Mouse (Mus musculus) forebrain, embryonic 13.5 days (tissue): ENCODE measurements around the gene Pknox1. TPM values are rescaled to one million over a fixed set of nuclear protein-coding genes. Genes with fewer than 3 reads are reported as not detected.
A peak's percentile ranks its signal among the peaks of the same experiment; 100 is the strongest.
"Not testable (repeated sequence)": the region's sequence is repeated elsewhere in the genome, so short reads cannot be mapped to it uniquely, and the experiment has no call there.

ENCODE experiments used
- ATAC-seq: fragments of 200-750 bp; cut with Nextera tagmentation; 2 replicates; pipeline ENCODE4 v1.8.0; 2017
- H3K27ac ChIP-seq: fragments of 300-500 bp; sonication (generic); 2 replicates; pipeline ENCODE4 v1.5.1; 2015; ENCODE audit warnings: inconsistent platforms, mild to moderate bottlenecking, moderate library complexity
- H3K27me3 ChIP-seq: fragments of 300-500 bp; sonication (generic); 2 replicates; pipeline ENCODE4 v1.6.1; 2015; ENCODE audit warnings: mild to moderate bottlenecking, inconsistent platforms
- H3K36me3 ChIP-seq: fragments of 300-500 bp; sonication (generic); 2 replicates; pipeline ENCODE4 v1.6.1; 2015; ENCODE audit warnings: mild to moderate bottlenecking, inconsistent platforms; ENCODE audit not compliant: poor library complexity, severe bottlenecking
- H3K4me1 ChIP-seq: fragments of 300-500 bp; sonication (generic); 2 replicates; pipeline ENCODE4 v1.6.1; 2015; ENCODE audit warnings: inconsistent platforms
- H3K4me2 ChIP-seq: fragments of 300-500 bp; sonication (generic); 2 replicates; pipeline ENCODE4 v1.6.1; 2015; ENCODE audit warnings: inconsistent platforms, mild to moderate bottlenecking, moderate library complexity
- H3K4me3 ChIP-seq: fragments of 300-500 bp; sonication (generic); 2 replicates; pipeline ENCODE4 v1.5.1; 2015; ENCODE audit warnings: mild to moderate bottlenecking, inconsistent platforms
- H3K9ac ChIP-seq: fragments of 300-500 bp; sonication (generic); 2 replicates; pipeline ENCODE4 v1.6.1; 2015; ENCODE audit warnings: mild to moderate bottlenecking, inconsistent platforms
- H3K9me3 ChIP-seq: fragments of 300-500 bp; sonication (generic); replicated peaks from 2 replicates; pipeline ENCODE4 v1.6.1; 2016; ENCODE audit warnings: inconsistent platforms
- WGBS: fragments of 180-500 bp; shearing (Covaris S2); methylation state at CpG from one replicate; pipeline ENCODE4 v1.1.7; 2015; 5-methylcytosine and 5-hydroxymethylcytosine counted together
- polyA plus RNA-seq: library from polyadenylated mRNA; unstranded; fragments of >200 nt; fragmentation: Nextera tagmentation; extraction: Ambion mirVana; gene quantifications from 2 replicates; pipeline ENCODE4 v1.2.1, GENCODE M21; 2015

Gene Pknox1
- polyA plus RNA-seq, 1 experiment from 2014 or later, result 29.6 TPM

- peak overlapping the region; percentile 88 for H3K27ac ChIP-seq
- H3K27me3 ChIP-seq, result no peaks in the 10 kb centered on the region
- no peaks in the 10 kb centered on the region for H3K9me3 ChIP-seq
- H3K4me3 ChIP-seq, result no peak overlapping the region
- H3K4me1 ChIP-seq, result peaks cover 37% of the 10 kb centered on the region
- peaks cover 11% of the 10 kb centered on the region; the same call in 1 of the 2 replicates for H3K36me3 ChIP-seq
- peak overlapping the region; percentile 17; the same call in 1 of the 2 replicates for H3K9ac ChIP-seq
- WGBS, result 31% methylated on average over 3 of the region's 3 CpGs
- H3K4me2 ChIP-seq, result peak overlapping the region; percentile 10; the same call in 1 of the 2 replicates
- peak; percentile 90 for ATAC-seq
These were observed 15.8 kb downstream of the Pknox1 start for GRCm38 (mm10) chr17:31580344-31580743.

- no peak overlapping the region for H3K4me2 ChIP-seq
- ATAC-seq, result no peak
- H3K4me3 ChIP-seq, result no peak overlapping the region
- no peak overlapping the region for H3K27ac ChIP-seq
- H3K9me3 ChIP-seq, result no peaks in the 10 kb centered on the region
- H3K27me3 ChIP-seq, result no peaks in the 10 kb centered on the region
- H3K36me3 ChIP-seq, result peaks cover 12% of the 10 kb centered on the region; the same call in 1 of the 2 replicates
- H3K9ac ChIP-seq, result no peak overlapping the region
- WGBS, result 72% methylated on average over 3 of the region's 3 CpGs
- peaks cover 37% of the 10 kb centered on the region for H3K4me1 ChIP-seq
These were observed 18.7 kb downstream of the Pknox1 start for GRCm38 (mm10) chr17:31583185-31583584.

- Histone ChIP-seq H3K4me3 (no peak overlapping the region), H3K9me3 (no peaks in the 10 kb centered on the region), H3K36me3 (peaks cover 18% of the 10 kb centered on the region), H3K9ac (no peak overlapping the region), H3K27me3 (no peaks in the 10 kb centered on the region), H3K27ac (no peak overlapping the region), H3K4me1 (peaks cover 37% of the 10 kb centered on the region), H3K4me2 (no peak overlapping the region)
- no peak for ATAC-seq
- WGBS, result 84% methylated on average over 6 of the region's 6 CpGs
These were observed 19.2 kb downstream of the Pknox1 start for GRCm38 (mm10) chr17:31583781-31584180.

- 81% methylated on average over 7 of the region's 7 CpGs for WGBS
- Histone ChIP-seq H3K4me2 (no peak overlapping the region), H3K27me3 (no peaks in the 10 kb centered on the region), H3K4me3 (no peak overlapping the region), H3K9ac (no peak overlapping the region), H3K27ac (no peak overlapping the region), H3K4me1 (peaks cover 8% of the 10 kb centered on the region), H3K36me3 (peaks cover 59% of the 10 kb centered on the region), H3K9me3 (no peaks in the 10 kb centered on the region)
- no peak for ATAC-seq
These were observed 23.6 kb downstream of the Pknox1 start for GRCm38 (mm10) chr17:31588115-31588514.

- 94% methylated on average over 4 of the region's 4 CpGs for WGBS
- Histone ChIP-seq H3K36me3 (peaks cover 62% of the 10 kb centered on the region), H3K27me3 (no peaks in the 10 kb centered on the region), H3K4me1 (peaks cover 2% of the 10 kb centered on the region), H3K9ac (no peak overlapping the region), H3K4me3 (no peak overlapping the region), H3K4me2 (no peak overlapping the region), H3K9me3 (no peaks in the 10 kb centered on the region), H3K27ac (no peak overlapping the region)
- ATAC-seq, result no peak
These were observed 24.2 kb downstream of the Pknox1 start for GRCm38 (mm10) chr17:31588726-31589125.

GRCm38 (mm10) chr17:31590846-31591245 is 26.3 kb downstream of the Pknox1 start:
- Histone ChIP-seq H3K36me3 (peaks cover 61% of the 10 kb centered on the region), H3K4me3 (no peak overlapping the region), H3K4me1 (no peaks in the 10 kb centered on the region), H3K27ac (no peak overlapping the region), H3K4me2 (no peak overlapping the region), H3K9ac (no peak overlapping the region), H3K27me3 (no peaks in the 10 kb centered on the region), H3K9me3 (no peaks in the 10 kb centered on the region)
- 86% methylated on average over 11 of the region's 11 CpGs for WGBS
- ATAC-seq, result no peak

GRCm38 (mm10) chr17:31594590-31594989 is 30.1 kb downstream of the Pknox1 start:
- peak overlapping the region; percentile 41 for H3K27ac ChIP-seq
- H3K4me1 ChIP-seq, result no peaks in the 10 kb centered on the region
- H3K9ac ChIP-seq, result no peak overlapping the region
- no peaks in the 10 kb centered on the region for H3K27me3 ChIP-seq
- 80% methylated on average over 7 of the region's 7 CpGs for WGBS
- no peak overlapping the region for H3K4me2 ChIP-seq
- no peak for ATAC-seq
- H3K4me3 ChIP-seq, result no peak overlapping the region
- no peaks in the 10 kb centered on the region for H3K9me3 ChIP-seq
- H3K36me3 ChIP-seq, result peaks cover 64% of the 10 kb centered on the region

GRCm38 (mm10) chr17:31595077-31595476 is 30.5 kb downstream of the Pknox1 start:
- Histone ChIP-seq H3K36me3 (peaks cover 64% of the 10 kb centered on the region), H3K4me1 (no peaks in the 10 kb centered on the region), H3K9ac (no peak overlapping the region), H3K4me2 (no peak overlapping the region), H3K27me3 (no peaks in the 10 kb centered on the region), H3K9me3 (no peaks in the 10 kb centered on the region), H3K27ac (peak overlapping the region; percentile 41; the same call in 1 of the 2 replicates), H3K4me3 (no peak overlapping the region)
- WGBS, result 75% methylated on average over 5 of the region's 5 CpGs
- ATAC-seq, result no peak

GRCm38 (mm10) chr17:31597957-31598356 is 33.4 kb downstream of the Pknox1 start:
- Histone ChIP-seq H3K36me3 (peaks cover 57% of the 10 kb centered on the region), H3K4me3 (no peak overlapping the region), H3K9ac (no peak overlapping the region)

GRCm38 (mm10) chr17:31598593-31598992 is 34.1 kb downstream of the Pknox1 start:
- no peak overlapping the region for H3K9ac ChIP-seq
- no peak overlapping the region for H3K4me2 ChIP-seq
- no peaks in the 10 kb centered on the region for H3K4me1 ChIP-seq
- H3K9me3 ChIP-seq, result no peaks in the 10 kb centered on the region
- H3K36me3 ChIP-seq, result peaks cover 58% of the 10 kb centered on the region
- no peak overlapping the region for H3K4me3 ChIP-seq
- no peak for ATAC-seq
- WGBS, result 86% methylated on average over 8 of the region's 8 CpGs
- no peaks in the 10 kb centered on the region for H3K27me3 ChIP-seq
- H3K27ac ChIP-seq, result no peak overlapping the region

More at GRCm38 (mm10) chr17:31597957-31598356, 33.4 kb downstream of the Pknox1 start:
- whole genome bisulfite sequencing, result 93% methylated on average over 9 of the region's 9 CpGs
- no peaks in the 10 kb centered on the region for H3K27me3 ChIP-seq
- H3K4me2 ChIP-seq, result no peak overlapping the region
- no peak overlapping the region for H3K27ac ChIP-seq
- H3K4me1 ChIP-seq, result no peaks in the 10 kb centered on the region
- ATAC-seq, result no peak
- H3K9me3 ChIP-seq, result no peaks in the 10 kb centered on the region

GRCm38 (mm10) chr17:31606424-31606823 is 41.9 kb downstream of the Pknox1 start:
- no peaks in the 10 kb centered on the region for H3K4me1 ChIP-seq
- H3K36me3 ChIP-seq, result peaks cover 53% of the 10 kb centered on the region
- H3K4me2 ChIP-seq, result no peak overlapping the region
- H3K4me3 ChIP-seq, result no peak overlapping the region
- WGBS, result 83% methylated on average over 7 of the region's 7 CpGs
- no peak overlapping the region for H3K27ac ChIP-seq
- ATAC-seq, result no peak
- no peak overlapping the region for H3K9ac ChIP-seq
- H3K27me3 ChIP-seq, result no peaks in the 10 kb centered on the region
- H3K9me3 ChIP-seq, result no peaks in the 10 kb centered on the region

- Histone ChIP-seq H3K4me2 (no peak overlapping the region), H3K4me3 (no peak overlapping the region), H3K9ac (no peak overlapping the region), H3K36me3 (peaks cover 44% of the 10 kb centered on the region), H3K4me1 (no peaks in the 10 kb centered on the region), H3K27ac (no peak overlapping the region), H3K9me3 (no peaks in the 10 kb centered on the region), H3K27me3 (no peaks in the 10 kb centered on the region)
- WGBS, result 77% methylated on average over 8 of the region's 8 CpGs
- no peak for ATAC-seq
These were observed 42.9 kb downstream of the Pknox1 start for GRCm38 (mm10) chr17:31607256-31607951.

GRCm38 (mm10) chr17:31609173-31609572 is 44.6 kb downstream of the Pknox1 start:
- not testable (repeated sequence) for H3K9me3 ChIP-seq, H3K4me2 ChIP-seq, H3K9ac ChIP-seq, ATAC-seq, H3K27me3 ChIP-seq, H3K4me3 ChIP-seq, H3K4me1 ChIP-seq, H3K27ac ChIP-seq
- WGBS, result 97% methylated on average over 3 of the region's 3 CpGs
- H3K36me3 ChIP-seq, result peaks cover 27% of the 10 kb centered on the region
